Mouse (Mus musculus) liver, embryonic 15.5 days (tissue): ENCODE data around the gene Nlgn1. TPM values are rescaled to one million over a fixed set of nuclear protein-coding genes. Genes with fewer than 3 reads are reported as not detected.
"Not testable (repeated sequence)": the region's sequence is repeated elsewhere in the genome, so short reads cannot be mapped to it uniquely, and the experiment has no call there.

Experiments used
- ATAC-seq: fragments of 200-750 bp; cut with Nextera tagmentation; 2 replicates; pipeline ENCODE4 v1.8.0; 2017; ENCODE audit warnings: moderate number of reproducible peaks, mild to moderate bottlenecking, moderate library complexity; ENCODE audit not compliant: insufficient read depth
- H3K27ac ChIP-seq: fragments of 300-500 bp; sonication (generic); replicated peaks from 2 replicates; pipeline ENCODE4 v1.5.1; 2015; ENCODE audit warnings: mild to moderate bottlenecking, inconsistent platforms
- H3K27me3 ChIP-seq: fragments of 300-500 bp; sonication (generic); 2 replicates; pipeline ENCODE4 v1.6.1; 2015; ENCODE audit warnings: mild to moderate bottlenecking, inconsistent platforms
- H3K36me3 ChIP-seq: fragments of 300-500 bp; sonication (generic); replicated peaks from 2 replicates; pipeline ENCODE4 v1.6.1; 2015; ENCODE audit warnings: moderate library complexity, mild to moderate bottlenecking, inconsistent platforms
- H3K4me1 ChIP-seq: fragments of 300-500 bp; sonication (generic); replicated peaks from 2 replicates; pipeline ENCODE4 v1.6.1; 2015; ENCODE audit warnings: inconsistent platforms
- H3K4me2 ChIP-seq: fragments of 300-500 bp; sonication (generic); 2 replicates; pipeline ENCODE4 v1.6.1; 2015; ENCODE audit warnings: moderate library complexity, mild to moderate bottlenecking, inconsistent platforms
- H3K4me3 ChIP-seq: fragments of 300-500 bp; sonication (generic); replicated peaks from 2 replicates; pipeline ENCODE4 v1.5.1; 2015; ENCODE audit warnings: mild to moderate bottlenecking, inconsistent platforms
- H3K9ac ChIP-seq: fragments of 300-500 bp; sonication (generic); 2 replicates; pipeline ENCODE4 v1.6.1; 2015; ENCODE audit warnings: moderate library complexity, mild to moderate bottlenecking, inconsistent platforms
- H3K9me3 ChIP-seq: fragments of 300-500 bp; sonication (generic); replicated peaks from 2 replicates; pipeline ENCODE4 v1.6.1; 2016; ENCODE audit warnings: inconsistent platforms
- WGBS: fragments of 180-500 bp; shearing (Covaris S2); methylation state at CpG from one replicate; pipeline ENCODE4 v1.1.7; 2015; ENCODE audit warnings: mixed read lengths; ENCODE audit not compliant: insufficient replicate concordance; 5-methylcytosine and 5-hydroxymethylcytosine counted together
- polyA plus RNA-seq: library from polyadenylated mRNA; unstranded; fragments of >200 nt; fragmentation: Nextera tagmentation; extraction: Ambion mirVana; gene quantifications from 2 replicates; pipeline ENCODE4 v1.2.1, GENCODE M21; 2015

Gene Nlgn1
- polyA plus RNA-seq, 1 experiment from 2014 or later: 0.05 TPM

- H3K27ac ChIP-seq: no peak overlapping the region
- no peaks in the 10 kb centered on the region for H3K27me3 ChIP-seq
- H3K9me3 ChIP-seq: no peaks in the 10 kb centered on the region
- no peaks in the 10 kb centered on the region for H3K36me3 ChIP-seq
- no peak overlapping the region for H3K4me2 ChIP-seq
- no peak overlapping the region for H3K4me3 ChIP-seq
- H3K9ac ChIP-seq: no peak overlapping the region
- no peaks in the 10 kb centered on the region for H3K4me1 ChIP-seq
- 28% methylated on average over 1 of the region's 1 CpGs for WGBS
- ATAC-seq: no peak
Observed at GRCm38 (mm10) chr3:25606597-25606996, 725.7 kb downstream of the Nlgn1 start.

- H3K4me1 ChIP-seq: no peaks in the 10 kb centered on the region
- ATAC-seq: no peak
- no peak overlapping the region for H3K4me2 ChIP-seq
- WGBS: 60% methylated on average over 5 of the region's 5 CpGs
- no peaks in the 10 kb centered on the region for H3K9me3 ChIP-seq
- H3K36me3 ChIP-seq: no peaks in the 10 kb centered on the region
- H3K27ac ChIP-seq: no peak overlapping the region
- no peak overlapping the region for H3K4me3 ChIP-seq
- H3K27me3 ChIP-seq: no peaks in the 10 kb centered on the region
- H3K9ac ChIP-seq: no peak overlapping the region
Observed at GRCm38 (mm10) chr3:25597513-25597912, 734.7 kb downstream of the Nlgn1 start.

- Histone ChIP-seq H3K4me3 (no peak overlapping the region), H3K4me1 (no peaks in the 10 kb centered on the region), H3K36me3 (no peaks in the 10 kb centered on the region), H3K27ac (no peak overlapping the region), H3K9me3 (no peaks in the 10 kb centered on the region), H3K4me2 (no peak overlapping the region), H3K27me3 (no peaks in the 10 kb centered on the region), H3K9ac (no peak overlapping the region)
- no peak for ATAC-seq
- WGBS: 74% methylated on average over 5 of the region's 5 CpGs
Observed at GRCm38 (mm10) chr3:25575526-25575925, 756.7 kb downstream of the Nlgn1 start.

GRCm38 (mm10) chr3:25574840-25575239, 757.4 kb downstream of the Nlgn1 start:
- WGBS: 58% methylated on average over 3 of the region's 3 CpGs
- H3K4me1 ChIP-seq: no peaks in the 10 kb centered on the region

DNA sequence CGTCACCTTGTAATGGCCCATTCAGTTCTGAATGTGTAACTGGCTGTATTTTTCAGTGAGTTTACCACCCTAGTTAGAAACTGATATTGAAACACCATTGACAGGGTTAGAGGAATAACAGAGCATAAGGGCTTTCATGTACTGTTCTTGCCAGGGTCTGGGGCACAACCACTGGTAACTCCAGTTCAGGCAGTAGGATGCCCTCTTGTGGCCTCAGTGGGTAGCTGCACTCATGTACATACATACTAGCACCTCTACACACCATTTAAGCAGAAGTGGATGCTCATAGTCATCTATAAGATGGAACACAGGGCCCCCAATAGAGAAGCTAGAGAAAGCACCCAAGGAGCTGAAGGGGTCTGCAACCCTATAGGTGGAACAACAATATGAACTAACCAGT, 773.7 kb downstream of the Nlgn1 start:
- not testable (repeated sequence) for H3K9ac ChIP-seq, H3K36me3 ChIP-seq, H3K27ac ChIP-seq, H3K9me3 ChIP-seq, H3K27me3 ChIP-seq, ATAC-seq, H3K4me2 ChIP-seq, H3K4me3 ChIP-seq, H3K4me1 ChIP-seq
- 71% methylated on average over 1 of the region's 1 CpGs for WGBS

More at GRCm38 (mm10) chr3:25574840-25575239, 757.4 kb downstream of the Nlgn1 start:
- H3K4me2 ChIP-seq: no peak overlapping the region
- no peak overlapping the region for H3K4me3 ChIP-seq
- no peaks in the 10 kb centered on the region for H3K27me3 ChIP-seq
- no peaks in the 10 kb centered on the region for H3K9me3 ChIP-seq
- H3K36me3 ChIP-seq: no peaks in the 10 kb centered on the region
- no peak for ATAC-seq
- no peak overlapping the region for H3K9ac ChIP-seq
- no peak overlapping the region for H3K27ac ChIP-seq

GRCm38 (mm10) chr3:25549097-25549496, 783.2 kb downstream of the Nlgn1 start:
- 68% methylated on average over 5 of the region's 7 CpGs for WGBS
- not testable (repeated sequence) for H3K9ac ChIP-seq, H3K9me3 ChIP-seq, ATAC-seq, H3K4me2 ChIP-seq, H3K36me3 ChIP-seq, H3K27me3 ChIP-seq, H3K27ac ChIP-seq, H3K4me1 ChIP-seq, H3K4me3 ChIP-seq

DNA sequence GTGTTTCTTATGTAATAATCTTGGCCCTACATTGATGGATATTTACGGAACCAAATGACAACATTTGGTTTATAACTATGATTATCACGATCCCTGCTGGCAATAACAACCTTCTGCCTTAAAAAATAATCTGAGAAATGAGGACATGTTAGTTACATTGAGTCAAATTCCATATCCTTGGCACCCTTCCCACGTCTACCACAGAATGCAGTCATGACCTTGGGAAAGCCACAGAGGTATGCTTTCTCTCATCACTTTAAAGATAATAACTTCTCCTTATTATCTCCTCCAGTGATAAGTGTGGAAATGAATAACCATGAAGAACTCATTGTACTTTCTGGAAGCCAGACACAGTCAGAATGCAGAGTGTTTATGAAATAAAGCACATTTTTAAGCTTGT, 808.0 kb downstream of the Nlgn1 start:
- not testable (repeated sequence) for H3K4me1 ChIP-seq, H3K36me3 ChIP-seq, H3K9ac ChIP-seq, ATAC-seq, H3K27ac ChIP-seq, H3K27me3 ChIP-seq, H3K4me3 ChIP-seq, H3K9me3 ChIP-seq, H3K4me2 ChIP-seq
- WGBS: 61% methylated on average over 2 of the region's 3 CpGs

DNA sequence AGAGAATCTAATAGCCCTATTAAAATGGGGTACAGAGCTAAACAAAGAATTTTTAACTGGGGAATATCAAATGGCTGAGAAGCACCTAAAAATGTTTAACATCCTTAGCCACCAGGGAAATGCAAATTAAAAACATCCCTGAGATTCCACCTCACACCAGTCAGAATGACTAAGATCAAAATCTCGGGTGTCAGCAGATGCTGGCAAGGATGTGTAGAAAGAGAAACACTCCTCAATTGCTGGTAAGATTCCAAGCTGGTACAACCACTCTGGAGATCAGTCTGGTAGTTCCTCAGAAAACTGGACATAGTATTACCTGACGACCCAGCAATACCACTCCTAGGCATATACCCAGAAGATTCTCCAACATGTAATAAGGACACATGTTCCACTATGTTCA, 869.2 kb downstream of the Nlgn1 start:
- Histone ChIP-seq H3K9me3 (no peaks in the 10 kb centered on the region), H3K4me1 (no peaks in the 10 kb centered on the region), H3K4me3 (no peak overlapping the region), H3K4me2 (no peak overlapping the region), H3K27ac (no peak overlapping the region), H3K36me3 (no peaks in the 10 kb centered on the region), H3K27me3 (no peaks in the 10 kb centered on the region), H3K9ac (no peak overlapping the region)
- ATAC-seq: no peak
- WGBS: 56% methylated on average over 2 of the region's 2 CpGs

DNA sequence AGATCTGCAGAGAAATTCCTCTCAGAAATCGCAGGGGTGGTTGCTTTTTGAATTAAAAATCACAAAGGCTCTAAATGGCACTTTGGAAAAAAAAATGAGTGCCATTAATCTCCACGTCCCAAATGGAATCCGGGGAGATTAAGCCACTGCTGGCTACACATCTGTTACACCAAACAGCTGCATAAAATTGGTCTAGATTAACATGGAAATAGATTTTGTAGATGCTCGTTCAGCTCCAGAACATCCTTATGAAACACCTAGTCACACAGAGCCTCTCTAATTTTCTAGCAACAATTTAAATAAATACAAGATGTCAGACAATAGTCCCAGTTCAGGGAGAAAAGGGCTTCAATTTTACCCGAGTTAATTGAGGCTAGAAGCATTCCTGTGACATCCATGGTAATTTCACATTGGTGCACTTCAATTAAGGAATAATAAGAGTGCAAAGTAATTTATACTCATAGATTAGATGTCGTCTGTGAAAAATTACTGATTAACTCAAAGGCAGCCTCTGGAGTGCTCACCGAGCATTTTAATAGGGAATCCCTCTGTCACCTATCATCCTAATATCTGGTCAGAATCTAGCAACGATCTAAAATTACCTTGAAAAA, 875.9 kb downstream of the Nlgn1 start:
- no peaks in the 10 kb centered on the region for H3K4me1 ChIP-seq
- H3K9me3 ChIP-seq: no peaks in the 10 kb centered on the region
- no peak overlapping the region for H3K4me3 ChIP-seq
- no peak overlapping the region for H3K9ac ChIP-seq
- H3K27ac ChIP-seq: no peak overlapping the region
- H3K36me3 ChIP-seq: no peaks in the 10 kb centered on the region
- no peak for ATAC-seq
- WGBS: 59% methylated on average over 8 of the region's 8 CpGs
- H3K27me3 ChIP-seq: no peaks in the 10 kb centered on the region
- no peak overlapping the region for H3K4me2 ChIP-seq

GRCm38 (mm10) chr3:25452314-25452713, 879.9 kb downstream of the Nlgn1 start:
- H3K36me3 ChIP-seq: no peaks in the 10 kb centered on the region
- H3K9ac ChIP-seq: no peak overlapping the region
- 51% methylated on average over 1 of the region's 1 CpGs for WGBS
- H3K9me3 ChIP-seq: no peaks in the 10 kb centered on the region
- no peaks in the 10 kb centered on the region for H3K4me1 ChIP-seq
- no peak overlapping the region for H3K27ac ChIP-seq
- no peak overlapping the region for H3K4me3 ChIP-seq
- no peak overlapping the region for H3K4me2 ChIP-seq
- H3K27me3 ChIP-seq: no peaks in the 10 kb centered on the region
- no peak for ATAC-seq

DNA sequence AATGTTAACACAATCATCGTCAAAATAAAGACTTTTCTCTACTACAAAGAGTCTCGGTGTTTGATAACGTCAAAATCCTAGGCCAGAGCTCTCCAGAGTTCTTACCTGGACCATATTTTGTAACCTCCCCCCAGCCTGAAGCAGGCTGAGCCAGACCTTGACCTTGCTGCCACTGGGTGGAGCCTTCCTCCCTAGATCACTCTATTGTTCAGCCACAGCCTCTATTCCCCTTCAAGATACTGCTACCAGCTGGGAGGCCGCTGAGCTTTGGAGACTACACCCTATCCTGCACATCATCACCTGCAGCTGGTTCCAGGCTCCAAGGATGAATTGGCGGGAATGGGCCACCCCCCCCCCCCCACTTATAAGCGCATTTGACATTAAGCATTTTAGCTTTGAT, 881.8 kb downstream of the Nlgn1 start:
- Histone ChIP-seq H3K4me3 (no peak overlapping the region), H3K27ac (no peak overlapping the region), H3K9ac (no peak overlapping the region), H3K4me2 (no peak overlapping the region), H3K36me3 (no peaks in the 10 kb centered on the region), H3K27me3 (no peaks in the 10 kb centered on the region), H3K4me1 (no peaks in the 10 kb centered on the region), H3K9me3 (no peaks in the 10 kb centered on the region)
- 37% methylated on average over 6 of the region's 6 CpGs for WGBS
- ATAC-seq: no peak

- no peak overlapping the region for H3K4me3 ChIP-seq
- H3K4me1 ChIP-seq: no peaks in the 10 kb centered on the region
- H3K4me2 ChIP-seq: no peak overlapping the region
- no peaks in the 10 kb centered on the region for H3K27me3 ChIP-seq
- no peaks in the 10 kb centered on the region for H3K9me3 ChIP-seq
- H3K9ac ChIP-seq: no peak overlapping the region
- ATAC-seq: no peak
- no peaks in the 10 kb centered on the region for H3K36me3 ChIP-seq
- WGBS: 64% methylated on average over 4 of the region's 4 CpGs
- H3K27ac ChIP-seq: no peak overlapping the region
Observed at GRCm38 (mm10) chr3:25449356-25449755, 882.9 kb downstream of the Nlgn1 start.
